Mouse (Mus musculus): ENCODE measurements around the gene Zfp710. TPM values are rescaled to one million over a fixed set of nuclear protein-coding genes. Genes with fewer than 3 reads are reported as not detected.

Zfp710 gene
- total RNA-seq (2023) = 100 to 1,000 TPM; 123 to 131 TPM

DNA sequence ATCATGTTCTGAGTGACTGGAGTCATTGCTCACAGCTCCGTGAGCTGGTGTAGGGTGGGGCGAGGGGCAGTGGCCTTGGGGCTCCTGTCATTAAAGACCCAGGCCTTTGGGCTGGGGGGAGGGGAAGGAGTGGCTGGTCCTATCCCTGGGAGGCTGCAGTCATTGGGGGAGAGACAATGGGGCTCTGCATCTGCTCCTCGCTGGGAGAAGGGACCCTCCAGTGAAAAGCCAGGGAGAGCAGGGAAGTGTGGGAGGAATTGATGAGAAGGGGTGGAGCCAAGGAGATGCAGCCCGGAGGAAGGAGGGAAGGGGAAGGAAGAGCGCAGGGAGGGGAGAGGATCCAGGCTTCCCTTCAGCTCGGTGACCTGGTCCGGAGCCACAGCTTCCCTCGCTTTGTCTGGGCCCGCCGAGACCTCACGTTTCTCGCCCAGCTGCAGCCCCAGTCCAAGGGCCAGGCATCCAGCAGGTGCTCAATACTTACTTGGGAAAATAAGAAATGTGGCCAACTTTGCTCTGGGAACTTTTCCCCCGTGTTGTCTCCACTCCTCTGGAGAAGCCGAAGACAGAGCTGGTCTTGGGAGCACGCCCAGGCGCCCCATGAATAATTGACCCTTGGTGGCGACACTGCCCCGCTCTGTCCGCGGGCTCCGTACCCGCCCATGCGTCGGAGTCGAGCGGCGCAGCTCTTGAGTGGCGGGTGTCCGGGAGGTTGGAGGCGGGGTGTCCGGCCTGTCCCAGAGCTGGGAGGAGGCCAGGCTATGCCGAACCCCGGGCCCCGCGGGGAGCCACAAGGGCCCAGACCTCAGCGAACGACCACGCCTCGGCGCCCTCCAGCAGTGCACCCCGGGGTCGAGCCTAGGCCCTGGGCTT is at the start of gene Zfp710:
Gene Zfp710, plus strand, starts transcription at position 294 of the 870 bp plus-strand sequence.

GRCm38 (mm10) chr7:80115224-80115590 is 90.6 kb downstream of the Zfp710 start, which contains the start of gene Idh2:
TSS of gene Idh2 (minus strand) at chr7:80115392.

Other genes with a start within 250 kb of the Zfp710 start
- gene Mesp1, start 231.0 kb upstream of the Zfp710 start, total RNA-seq (2023) = not detected
- under 1 TPM in 1 of 2 experiments, not detected in 1; 0.39 TPM for gene Mesp2, start 214.1 kb upstream of the Zfp710 start, total RNA-seq (2023)
- under 1 TPM; 0.55 to 0.60 TPM for gene Anpep, start 163.8 kb upstream of the Zfp710 start, total RNA-seq (2023)
- 10 to 100 TPM in 1 of 2 experiments, 1 to 10 TPM in 1; 7.5 to 10.7 TPM for gene Ap3s2, start 104.2 kb upstream of the Zfp710 start, total RNA-seq (2023)
- under 1 TPM; 0.72 to 0.75 TPM for gene Arpin, start 89.5 kb upstream of the Zfp710 start, total RNA-seq (2023)
- 10 to 100 TPM; 41.2 to 46.8 TPM for gene Idh2, start 90.6 kb downstream of the Zfp710 start, total RNA-seq (2023)
- gene Sema4b, start 162.0 kb downstream of the Zfp710 start, total RNA-seq (2023) = 10 to 100 TPM; 23.2 to 28.9 TPM
- 10 to 100 TPM; 78.9 to 85.8 TPM for gene Cib1, start 208.0 kb downstream of the Zfp710 start, total RNA-seq (2023)
- 1 to 10 TPM; 2.4 to 3.3 TPM for gene Gdpgp1, start 208.1 kb downstream of the Zfp710 start, total RNA-seq (2023)
- gene Ttll13, start 221.6 kb downstream of the Zfp710 start, total RNA-seq (2023) = 1 to 10 TPM in 1 of 2 experiments, under 1 TPM in 1; 0.31 to 1.0 TPM
- gene Ngrn, start 236.4 kb downstream of the Zfp710 start, total RNA-seq (2023) = 10 to 100 TPM; 14.8 to 15.2 TPM
- 10 to 100 TPM; 12.6 to 14.4 TPM for gene Vps33b, start 244.8 kb downstream of the Zfp710 start, total RNA-seq (2023)